Mouse (Mus musculus): Measurements from ENCODE around the gene Maco1.

GRCm38 (mm10) chr4:134840231-134840630 lies 12.9 kb downstream of the Maco1 start:
- TF ChIP-seq CTCF (IDR thresholded peaks at IDR 0.05; ENCODE audit: insufficient read depth, low read depth, low read length) (no peak), POLR2A (IDR thresholded peaks at IDR 0.05; ENCODE audit: insufficient read depth, low read depth, low read length) (no peak)

All from olfactory bulb, adult 2 months (tissue).